Mouse (Mus musculus) forebrain, embryonic 12.5 days (tissue): ENCODE results near the gene Npw. TPM values are rescaled to one million over a fixed set of nuclear protein-coding genes. Genes with fewer than 3 reads are reported as not detected.

Experiments used
- ATAC-seq: fragments of 200-750 bp; cut with Nextera tagmentation; 2 replicates; pipeline ENCODE4 v1.8.0; 2017; ENCODE audit warnings: moderate TSS enrichment; ENCODE audit not compliant: low FRiP score
- H3K27ac ChIP-seq: fragments of 300-500 bp; sonication (generic); 2 replicates; pipeline ENCODE4 v1.5.1; 2016; ENCODE audit warnings: mild to moderate bottlenecking
- H3K27me3 ChIP-seq: fragments of 300-500 bp; sonication (generic); 2 replicates; pipeline ENCODE4 v1.6.1; 2016; ENCODE audit warnings: mild to moderate bottlenecking
- H3K36me3 ChIP-seq: fragments of 300-500 bp; sonication (generic); replicated peaks from 2 replicates; pipeline ENCODE4 v1.6.1; 2016; ENCODE audit warnings: mild to moderate bottlenecking
- H3K4me1 ChIP-seq: fragments of 300-500 bp; sonication (generic); 2 replicates; pipeline ENCODE4 v1.6.1; 2016
- H3K4me2 ChIP-seq: fragments of 300-500 bp; sonication (generic); 2 replicates; pipeline ENCODE4 v1.6.1; 2016; ENCODE audit warnings: mild to moderate bottlenecking, moderate library complexity
- H3K4me3 ChIP-seq: fragments of 300-500 bp; sonication (generic); replicated peaks from 2 replicates; pipeline ENCODE4 v1.5.1; 2016; ENCODE audit warnings: mild to moderate bottlenecking
- H3K9ac ChIP-seq: fragments of 300-500 bp; sonication (generic); 2 replicates; pipeline ENCODE4 v1.6.1; 2016; ENCODE audit warnings: mild to moderate bottlenecking
- H3K9me3 ChIP-seq: fragments of 300-500 bp; sonication (generic); 2 replicates; pipeline ENCODE4 v1.6.1; 2016
- WGBS: fragments of 180-500 bp; shearing (Covaris S2); methylation state at CpG from one replicate; pipeline ENCODE4 v1.1.7; 2016; 5-methylcytosine and 5-hydroxymethylcytosine counted together
- polyA plus RNA-seq: library from polyadenylated mRNA; unstranded; fragments of >200 nt; fragmentation: Nextera tagmentation; extraction: Ambion mirVana; gene quantifications from 2 replicates; pipeline ENCODE4 v1.2.1, GENCODE M21; 2016

The Npw gene
- polyA plus RNA-seq, 1 experiment from 2014 or later = not detected

GRCm38 (mm10) chr17:24647493-24647892 lies 10.8 kb downstream of the Npw start:
- Histone ChIP-seq H3K27me3 (peaks cover 44% of the 10 kb centered on the region), H3K9me3 (no peaks in the 10 kb centered on the region), H3K4me2 (no peak overlapping the region), H3K9ac (no peak overlapping the region), H3K27ac (no peak overlapping the region), H3K36me3 (no peaks in the 10 kb centered on the region), H3K4me3 (no peak overlapping the region), H3K4me1 (peaks cover 10% of the 10 kb centered on the region)
- WGBS = 82% methylated on average over 11 of the region's 11 CpGs
- ATAC-seq = no peak

- Histone ChIP-seq H3K27ac (no peak overlapping the region), H3K36me3 (no peaks in the 10 kb centered on the region), H3K4me1 (peaks cover 10% of the 10 kb centered on the region), H3K9ac (no peak overlapping the region), H3K27me3 (peaks cover 33% of the 10 kb centered on the region), H3K9me3 (no peaks in the 10 kb centered on the region), H3K4me2 (no peak overlapping the region), H3K4me3 (no peak overlapping the region)
- 92% methylated on average over 4 of the region's 4 CpGs for WGBS
- ATAC-seq = no peak
Observed at GRCm38 (mm10) chr17:24646381-24646780, 11.9 kb downstream of the Npw start.

DNA sequence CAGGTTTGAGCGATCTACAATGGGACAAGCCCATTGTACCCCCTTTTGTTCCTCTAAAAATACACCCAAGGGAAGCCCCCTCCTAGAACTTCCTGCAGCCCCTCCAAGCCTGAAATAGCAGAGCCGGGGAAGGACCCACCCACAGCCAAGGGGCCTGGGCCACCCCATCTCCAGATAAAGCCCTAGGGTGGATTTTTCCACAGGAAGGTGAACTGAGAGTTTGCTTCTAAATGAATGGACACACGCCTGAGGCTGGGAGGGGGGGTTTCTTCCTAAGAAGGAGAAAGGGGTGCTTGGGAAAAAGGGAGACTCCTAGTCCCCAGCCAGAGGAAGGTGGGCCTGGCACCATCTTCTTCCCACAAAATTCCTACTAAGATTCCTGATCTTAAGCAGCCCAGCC lies 12.3 kb downstream of the Npw start:
- no peak overlapping the region for H3K4me3 ChIP-seq
- WGBS = 72% methylated on average over 3 of the region's 3 CpGs
- peaks cover 28% of the 10 kb centered on the region for H3K27me3 ChIP-seq
- H3K9me3 ChIP-seq = no peaks in the 10 kb centered on the region
- peaks cover 10% of the 10 kb centered on the region for H3K4me1 ChIP-seq
- no peak overlapping the region for H3K9ac ChIP-seq
- H3K27ac ChIP-seq = no peak overlapping the region
- no peaks in the 10 kb centered on the region for H3K36me3 ChIP-seq
- ATAC-seq = no peak
- H3K4me2 ChIP-seq = no peak overlapping the region

DNA sequence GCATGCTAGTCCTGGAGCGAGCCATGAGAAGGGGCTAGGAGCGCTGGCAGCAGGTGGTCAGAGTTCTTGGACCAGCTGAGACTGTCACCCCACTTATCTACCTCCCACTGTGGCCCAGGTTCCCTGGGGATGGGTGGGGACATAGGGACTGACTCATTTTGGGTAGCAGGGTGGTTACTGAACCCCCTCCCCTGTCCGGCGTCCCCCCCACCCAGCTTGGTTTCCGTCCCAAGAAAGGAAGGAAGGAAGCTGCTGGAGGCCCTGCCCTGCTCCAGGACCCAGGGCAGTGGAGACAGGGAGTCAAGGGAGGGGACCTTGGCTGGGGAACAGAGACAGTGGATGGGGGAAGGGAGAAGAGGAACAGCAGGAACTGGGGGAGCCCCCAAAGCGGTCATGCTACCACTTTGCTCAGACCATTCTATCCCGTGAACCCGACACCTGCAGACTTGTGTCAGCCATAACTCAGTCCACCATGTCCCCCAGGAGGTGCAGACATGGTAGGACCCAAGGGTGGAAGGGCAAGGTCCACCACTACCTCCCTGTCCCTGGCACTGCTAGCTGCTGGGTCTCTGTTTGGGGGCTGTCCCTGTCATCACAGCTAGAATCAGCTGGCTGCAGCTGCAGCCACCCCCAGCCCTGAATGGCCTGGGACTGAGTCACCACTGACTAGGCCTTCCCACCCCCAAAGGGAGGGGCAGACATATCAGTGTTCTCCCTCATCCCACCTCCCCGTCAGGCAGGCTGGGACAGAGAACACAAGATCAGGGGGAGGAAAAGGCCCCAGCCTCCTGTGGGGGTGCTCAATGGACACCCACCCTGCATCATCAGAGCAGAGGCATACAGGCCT lies 13.2 kb downstream of the Npw start:
- Histone ChIP-seq H3K36me3 (no peaks in the 10 kb centered on the region), H3K27ac (0 out of 2 replicates have a peak overlapping the region, but pooled peaks have one; percentile 21), H3K4me1 (peaks cover 8% of the 10 kb centered on the region), H3K9ac (no peak overlapping the region), H3K27me3 (peaks cover 20% of the 10 kb centered on the region), H3K4me2 (no peak overlapping the region), H3K9me3 (no peaks in the 10 kb centered on the region), H3K4me3 (no peak overlapping the region)
- 80% methylated on average over 9 of the region's 9 CpGs for WGBS
- ATAC-seq = no peak

DNA sequence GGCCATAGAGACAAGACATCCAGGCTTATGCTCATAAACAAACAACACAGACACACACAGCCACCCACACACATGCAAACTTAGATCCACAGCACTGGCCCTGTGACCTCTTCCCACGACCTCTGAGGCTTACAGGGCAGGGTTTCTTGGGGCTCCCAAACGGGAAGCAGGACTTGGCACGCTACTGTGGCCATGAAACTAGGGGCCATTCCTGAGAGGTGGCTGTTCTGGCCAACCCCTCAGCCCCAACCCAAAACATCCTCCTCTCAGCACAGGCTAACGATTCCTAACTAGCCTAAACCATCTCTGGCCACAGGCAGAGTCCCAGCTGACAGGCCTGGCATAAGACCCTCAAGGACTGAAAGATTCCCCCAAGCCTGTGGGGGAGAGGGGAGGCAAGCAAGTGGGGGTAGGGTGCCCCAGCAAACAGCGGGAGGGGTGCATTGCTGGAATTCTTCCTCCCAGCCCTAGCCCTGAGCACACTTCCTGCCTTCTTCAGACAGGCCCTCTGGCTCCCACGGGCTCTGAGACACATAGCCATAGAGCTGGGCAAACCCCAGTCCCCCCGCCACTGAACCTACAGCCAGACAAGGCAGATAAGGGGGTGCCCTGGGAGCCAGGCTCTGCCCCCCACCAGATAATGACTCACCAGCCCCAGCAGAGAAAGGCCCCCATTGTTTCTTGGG lies 14.1 kb downstream of the Npw start:
- no peaks in the 10 kb centered on the region for H3K4me1 ChIP-seq
- H3K27ac ChIP-seq = peak overlapping the region; percentile 21; the same call in 1 of the 2 replicates
- H3K27me3 ChIP-seq = peaks cover 11% of the 10 kb centered on the region
- H3K9me3 ChIP-seq = no peaks in the 10 kb centered on the region
- ATAC-seq = no peak
- 66% methylated on average over 7 of the region's 7 CpGs for WGBS
- no peak overlapping the region for H3K9ac ChIP-seq
- H3K4me2 ChIP-seq = no peak overlapping the region
- H3K36me3 ChIP-seq = no peaks in the 10 kb centered on the region
- no peak overlapping the region for H3K4me3 ChIP-seq

GRCm38 (mm10) chr17:24642791-24643343 lies 15.4 kb downstream of the Npw start:
- Histone ChIP-seq H3K4me3 (no peak overlapping the region), H3K9me3 (no peaks in the 10 kb centered on the region), H3K27ac (no peak overlapping the region), H3K9ac (no peak overlapping the region), H3K4me1 (no peaks in the 10 kb centered on the region), H3K36me3 (0 out of 2 replicates have a peak, but pooled peaks cover 7% of the 10 kb centered on the region), H3K27me3 (no peaks in the 10 kb centered on the region), H3K4me2 (no peak overlapping the region; the same call in 1 of the 2 replicates)
- 77% methylated on average over 6 of the region's 6 CpGs for WGBS
- no peak for ATAC-seq

DNA sequence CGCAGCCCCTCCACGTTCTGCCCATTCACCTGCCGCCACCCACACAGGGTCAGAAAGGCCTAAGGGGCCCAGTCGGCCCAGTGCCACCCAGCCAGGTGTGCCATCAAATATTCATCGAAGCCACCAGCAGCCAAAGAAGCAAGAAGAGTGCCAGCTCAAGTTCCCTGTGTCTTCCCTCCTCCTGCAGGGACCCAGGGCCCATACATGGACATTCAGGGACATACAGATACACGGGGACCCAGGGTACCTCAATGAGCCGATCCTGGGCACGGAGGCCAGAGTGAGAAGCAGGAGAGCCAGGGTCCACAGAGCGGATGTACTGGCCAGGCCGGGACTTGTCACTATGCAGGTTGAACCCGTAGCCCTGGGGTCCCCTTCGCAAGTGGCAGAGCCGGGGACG lies 16.3 kb downstream of the Npw start:
- no peak overlapping the region for H3K9ac ChIP-seq
- WGBS = 92% methylated on average over 14 of the region's 14 CpGs

DNA sequence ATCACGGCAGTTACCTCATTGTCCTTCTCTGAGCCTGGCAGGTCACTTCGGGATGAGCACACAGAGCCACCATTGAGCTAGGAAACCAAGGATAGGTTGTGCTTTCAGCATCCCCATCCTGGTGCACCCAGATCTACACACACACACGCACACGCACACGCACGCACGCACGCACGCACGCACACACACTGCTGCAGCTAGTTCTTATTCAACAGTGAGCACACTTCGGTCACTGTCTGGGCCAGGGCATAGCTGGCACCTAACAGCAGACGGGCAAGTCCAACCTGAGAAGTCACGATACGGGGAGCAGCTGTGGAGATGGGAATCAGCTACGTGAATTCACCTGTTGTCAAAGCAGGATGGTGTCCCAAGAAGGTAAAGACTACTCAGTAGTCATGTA lies 17.7 kb downstream of the Npw start:
- H3K27ac ChIP-seq = no peak overlapping the region
- H3K9ac ChIP-seq = no peak overlapping the region
- no peaks in the 10 kb centered on the region for H3K4me1 ChIP-seq
- no peak for ATAC-seq
- H3K36me3 ChIP-seq = 0 out of 2 replicates have a peak, but pooled peaks cover 7% of the 10 kb centered on the region
- no peak overlapping the region for H3K4me3 ChIP-seq
- H3K9me3 ChIP-seq = no peaks in the 10 kb centered on the region
- H3K4me2 ChIP-seq = no peak overlapping the region
- WGBS = 93% methylated on average over 15 of the region's 15 CpGs
- H3K27me3 ChIP-seq = no peaks in the 10 kb centered on the region

More for the DNA sequence above, 16.3 kb downstream of the Npw start:
- Histone ChIP-seq H3K9me3 (no peaks in the 10 kb centered on the region), H3K27ac (no peak overlapping the region), H3K4me1 (no peaks in the 10 kb centered on the region), H3K36me3 (0 out of 2 replicates have a peak, but pooled peaks cover 7% of the 10 kb centered on the region), H3K27me3 (no peaks in the 10 kb centered on the region), H3K4me2 (no peak overlapping the region), H3K4me3 (no peak overlapping the region)
- ATAC-seq = no peak

DNA sequence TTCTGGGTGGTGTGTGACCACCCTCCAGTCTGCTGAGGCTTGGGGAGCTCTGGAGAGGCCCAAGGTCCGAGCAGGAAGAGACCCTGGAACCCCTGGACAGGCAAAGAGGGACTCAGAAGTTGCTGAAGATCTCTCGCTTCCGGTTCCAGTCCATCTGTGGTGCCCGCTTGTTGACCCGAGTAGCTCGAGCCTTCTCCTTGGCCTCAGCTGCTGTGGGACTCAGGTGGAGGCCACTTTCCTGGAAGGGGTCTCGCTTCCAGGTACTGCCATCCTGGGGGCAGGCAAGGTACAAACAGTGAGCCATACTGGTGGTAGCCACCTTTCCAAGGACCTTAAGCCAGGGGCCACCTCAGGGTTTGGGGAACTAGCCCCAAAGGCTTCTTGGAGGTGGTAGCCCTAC lies 18.1 kb downstream of the Npw start:
- H3K27ac ChIP-seq = 0 out of 2 replicates have a peak overlapping the region, but pooled peaks have one; percentile 19
- no peaks in the 10 kb centered on the region for H3K9me3 ChIP-seq
- no peaks in the 10 kb centered on the region for H3K4me1 ChIP-seq
- WGBS = 91% methylated on average over 7 of the region's 7 CpGs
- no peak overlapping the region for H3K4me2 ChIP-seq
- no peak overlapping the region for H3K9ac ChIP-seq
- ATAC-seq = no peak
- no peaks in the 10 kb centered on the region for H3K27me3 ChIP-seq
- H3K4me3 ChIP-seq = no peak overlapping the region
- H3K36me3 ChIP-seq = 0 out of 2 replicates have a peak, but pooled peaks cover 7% of the 10 kb centered on the region

GRCm38 (mm10) chr17:24639571-24639988 lies 18.7 kb downstream of the Npw start:
- WGBS = 78% methylated on average over 5 of the region's 5 CpGs
- no peak for ATAC-seq
- Histone ChIP-seq H3K9me3 (no peaks in the 10 kb centered on the region), H3K27ac (peak overlapping the region; percentile 19; the same call in 1 of the 2 replicates), H3K27me3 (no peaks in the 10 kb centered on the region), H3K36me3 (0 out of 2 replicates have a peak, but pooled peaks cover 7% of the 10 kb centered on the region), H3K4me2 (no peak overlapping the region), H3K4me3 (no peak overlapping the region), H3K4me1 (no peaks in the 10 kb centered on the region), H3K9ac (no peak overlapping the region)

- no peak overlapping the region for H3K4me2 ChIP-seq
- no peaks in the 10 kb centered on the region for H3K9me3 ChIP-seq
- H3K36me3 ChIP-seq = 0 out of 2 replicates have a peak, but pooled peaks cover 7% of the 10 kb centered on the region
- peak overlapping the region; percentile 9; the same call in 1 of the 2 replicates for H3K27ac ChIP-seq
- H3K4me1 ChIP-seq = no peaks in the 10 kb centered on the region
- no peak overlapping the region for H3K4me3 ChIP-seq
- WGBS = 81% methylated on average over 9 of the region's 9 CpGs
- H3K27me3 ChIP-seq = no peaks in the 10 kb centered on the region
- no peak for ATAC-seq
- no peak overlapping the region for H3K9ac ChIP-seq
Observed at GRCm38 (mm10) chr17:24638840-24639239, 19.4 kb downstream of the Npw start.

DNA sequence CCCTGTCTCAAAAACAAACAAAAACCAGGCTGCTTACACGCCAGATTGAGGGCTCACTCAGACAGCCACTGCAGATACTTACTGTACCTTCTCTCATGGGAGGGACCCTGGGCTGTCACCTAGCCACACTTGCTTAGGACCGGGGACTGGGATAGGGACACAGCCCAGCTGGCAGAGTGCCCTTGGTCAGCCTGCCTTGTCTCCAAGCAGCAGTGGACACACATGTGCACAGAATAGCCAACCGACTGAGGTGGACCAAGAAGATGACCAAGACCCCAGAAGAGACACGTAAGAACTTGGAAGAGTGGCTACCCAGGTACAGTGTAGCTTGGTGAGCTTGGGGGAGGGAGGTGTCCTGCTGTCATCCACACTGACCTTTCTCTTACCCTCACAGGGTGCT lies 20.0 kb downstream of the Npw start:
- no peak overlapping the region for H3K27ac ChIP-seq
- no peak for ATAC-seq

More for the DNA sequence above, 20.0 kb downstream of the Npw start:
- Histone ChIP-seq H3K9ac (no peak overlapping the region; the same call in 1 of the 2 replicates), H3K4me3 (no peak overlapping the region), H3K4me1 (peaks cover 4% of the 10 kb centered on the region), H3K9me3 (no peaks in the 10 kb centered on the region), H3K27me3 (no peaks in the 10 kb centered on the region), H3K4me2 (no peak overlapping the region), H3K36me3 (0 out of 2 replicates have a peak, but pooled peaks cover 7% of the 10 kb centered on the region)
- 97% methylated on average over 4 of the region's 4 CpGs for WGBS
